Mouse (Mus musculus) embryonic facial prominence, embryonic 10.5 days (tissue): Measurements from ENCODE around the gene Gab1. TPM values are rescaled to one million over a fixed set of nuclear protein-coding genes. Genes with fewer than 3 reads are reported as not detected.

Experiments used
- DNase-seq: peaks from one replicate; pipeline ENCODE4 v3.0.0-alpha.2; 2017; ENCODE audit warnings: low spot score
- H3K27ac ChIP-seq: fragments of 300-500 bp; sonication (generic); replicated peaks from 2 replicates; pipeline ENCODE4 v1.5.1; 2016; ENCODE audit warnings: mild to moderate bottlenecking
- H3K27me3 ChIP-seq: fragments of 300-500 bp; sonication (generic); replicated peaks from 2 replicates; pipeline ENCODE4 v1.6.1; 2016; ENCODE audit warnings: low read depth, mild to moderate bottlenecking; ENCODE audit not compliant: poor library complexity, severe bottlenecking
- H3K36me3 ChIP-seq: fragments of 300-500 bp; sonication (generic); replicated peaks from 2 replicates; pipeline ENCODE4 v1.6.1; 2016; ENCODE audit warnings: mild to moderate bottlenecking, moderate library complexity
- H3K4me1 ChIP-seq: fragments of 300-500 bp; sonication (generic); 2 replicates; pipeline ENCODE4 v1.6.1; 2016
- H3K4me3 ChIP-seq: fragments of 300-500 bp; sonication (generic); 2 replicates; pipeline ENCODE4 v1.5.1; 2016; ENCODE audit warnings: mild to moderate bottlenecking, moderate library complexity
- H3K9me3 ChIP-seq: fragments of 300-500 bp; sonication (generic); 2 replicates; pipeline ENCODE4 v1.6.1; 2016; ENCODE audit warnings: mild to moderate bottlenecking
- WGBS: fragments of 180-500 bp; shearing (Covaris S2); methylation state at CpG from one replicate; pipeline ENCODE4 v1.1.7; 2016; 5-methylcytosine and 5-hydroxymethylcytosine counted together
- polyA plus RNA-seq: library from polyadenylated mRNA; unstranded; fragments of >200 nt; fragmentation: Nextera tagmentation; extraction: Ambion mirVana; gene quantifications from 2 replicates; pipeline ENCODE4 v1.2.1, GENCODE M21; 2016

The Gab1 gene
- polyA plus RNA-seq, 1 experiment from 2014 or later: 15.0 TPM

DNA sequence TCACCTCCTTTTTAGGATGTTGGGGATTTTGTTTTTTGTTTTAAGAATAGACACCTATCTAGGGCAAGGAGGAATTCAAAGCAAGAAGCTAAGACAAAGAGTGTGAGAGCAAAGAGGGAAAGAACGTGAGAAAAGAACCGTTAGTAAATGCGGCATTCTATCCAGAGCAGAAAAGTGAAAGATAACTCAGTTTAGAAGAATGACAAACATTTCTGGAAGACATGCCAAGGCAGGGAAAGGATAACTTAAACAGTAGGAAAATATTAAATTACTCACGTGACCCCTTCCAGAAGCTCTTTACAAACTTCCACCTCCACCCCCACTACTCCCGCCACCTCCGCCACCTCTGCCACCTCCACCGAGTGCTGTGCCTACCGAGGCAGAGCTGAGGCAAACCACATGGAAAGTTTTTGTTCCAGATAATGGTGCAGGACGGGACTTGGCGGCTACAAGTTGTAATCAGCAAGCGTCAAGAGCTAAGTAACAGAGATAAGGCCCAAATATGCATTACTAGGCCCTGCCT, 11.5 kb downstream of the Gab1 start:
- Histone ChIP-seq H3K36me3 (0 out of 2 replicates have a peak, but pooled peaks cover 7% of the 10 kb centered on the region), H3K27me3 (no peaks in the 10 kb centered on the region), H3K27ac (0 out of 2 replicates have a peak overlapping the region, but pooled peaks have one; percentile 24), H3K9me3 (no peaks in the 10 kb centered on the region), H3K4me3 (no peak overlapping the region), H3K4me1 (peaks cover 53% of the 10 kb centered on the region)
- WGBS: 82% methylated on average over 11 of the region's 11 CpGs
- no peak for DNase-seq

DNA sequence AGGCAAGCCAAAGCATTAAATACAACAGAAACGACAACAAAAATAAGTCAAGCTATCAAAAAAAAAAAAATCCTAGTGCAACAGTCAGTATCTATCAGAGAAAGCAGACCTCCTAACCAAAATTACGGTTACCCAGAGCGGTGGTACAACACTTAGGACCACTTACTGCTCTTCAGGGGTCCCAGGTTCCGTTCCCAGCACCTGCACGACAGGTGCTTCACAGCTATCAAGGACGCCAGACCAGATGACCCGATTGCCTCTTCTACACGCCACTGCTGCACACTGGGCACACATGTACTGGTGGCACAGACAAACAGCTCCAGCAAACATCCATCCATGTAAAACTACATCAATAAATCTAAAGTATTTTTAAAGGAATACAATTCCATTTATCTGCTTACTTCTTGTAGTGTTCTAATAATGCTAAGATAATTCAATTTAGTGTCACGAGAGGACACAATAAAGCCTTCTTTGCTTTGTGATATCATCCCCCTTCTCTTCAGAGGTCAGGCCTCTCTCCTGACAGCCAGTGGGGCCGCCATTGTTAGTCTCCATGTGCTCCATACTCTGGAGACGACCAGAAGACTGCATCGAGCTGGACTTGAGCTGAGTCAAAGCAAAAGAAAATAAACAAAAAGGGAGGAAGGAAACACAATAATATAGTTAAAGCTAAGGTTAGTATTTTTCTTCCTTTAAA, 12.2 kb downstream of the Gab1 start:
- H3K9me3 ChIP-seq: no peaks in the 10 kb centered on the region
- no peak for DNase-seq
- H3K36me3 ChIP-seq: 0 out of 2 replicates have a peak, but pooled peaks cover 7% of the 10 kb centered on the region
- H3K27ac ChIP-seq: no peak overlapping the region; the same call in 1 of the 2 replicates
- WGBS: 85% methylated on average over 12 of the region's 12 CpGs
- peaks cover 56% of the 10 kb centered on the region for H3K4me1 ChIP-seq
- H3K4me3 ChIP-seq: no peak overlapping the region
- H3K27me3 ChIP-seq: no peaks in the 10 kb centered on the region

DNA sequence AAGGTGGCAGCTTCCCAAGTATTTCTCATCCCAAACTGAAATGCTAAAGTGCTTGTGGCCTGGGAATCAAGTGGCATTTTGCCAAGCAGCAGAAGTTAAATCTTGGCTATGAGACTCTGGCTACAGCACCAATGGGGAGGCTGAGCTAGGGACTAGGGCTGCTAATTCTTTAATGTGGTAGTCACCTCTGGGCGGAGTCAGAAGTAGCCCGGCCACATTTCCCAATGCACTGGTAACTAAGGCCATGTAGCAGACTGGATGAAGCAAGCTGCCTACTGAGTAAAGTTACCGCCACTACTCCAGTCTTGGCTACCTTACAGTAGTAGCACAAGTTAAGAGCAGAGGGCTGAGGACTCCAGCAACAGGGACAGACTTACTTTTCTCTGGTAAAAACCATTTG, 12.7 kb downstream of the Gab1 start:
- Histone ChIP-seq H3K36me3 (0 out of 2 replicates have a peak, but pooled peaks cover 7% of the 10 kb centered on the region), H3K4me3 (no peak overlapping the region), H3K9me3 (no peaks in the 10 kb centered on the region), H3K4me1 (peaks cover 53% of the 10 kb centered on the region), H3K27ac (no peak overlapping the region), H3K27me3 (no peaks in the 10 kb centered on the region)
- no peak for DNase-seq
- 83% methylated on average over 3 of the region's 3 CpGs for WGBS

DNA sequence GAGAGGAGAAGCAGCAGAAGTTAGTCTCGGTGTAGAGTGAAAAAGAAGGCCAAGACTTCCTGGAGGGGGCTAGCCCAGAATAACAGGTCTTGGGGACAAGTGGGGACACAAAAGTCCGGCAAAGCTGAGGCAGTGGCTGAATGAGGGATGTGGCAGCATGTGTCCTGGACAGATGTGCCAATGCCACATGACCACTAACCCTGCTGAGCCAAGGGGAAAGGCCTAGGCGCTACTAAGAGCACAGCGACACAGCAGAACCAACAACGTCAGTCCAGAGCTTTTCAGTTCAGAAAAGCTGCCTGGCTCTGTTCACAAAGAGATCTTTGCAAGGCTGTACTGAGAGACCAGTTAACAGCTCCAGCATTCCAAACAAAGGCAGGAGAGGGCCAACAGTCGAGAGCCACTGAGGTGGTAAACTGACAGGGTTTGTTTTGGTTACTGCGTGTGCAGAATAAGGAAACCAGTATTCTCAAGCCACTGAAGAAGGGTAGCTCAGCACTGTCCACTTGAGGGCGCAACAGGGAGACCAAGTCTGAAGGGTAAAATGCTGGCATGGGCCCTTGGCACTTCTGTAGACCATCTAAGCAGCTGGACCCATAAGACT, 15.0 kb downstream of the Gab1 start:
- DNase-seq: no peak
- Histone ChIP-seq H3K27ac (peak overlapping the region; percentile 1; the same call in 1 of the 2 replicates), H3K36me3 (0 out of 2 replicates have a peak, but pooled peaks cover 11% of the 10 kb centered on the region), H3K4me1 (peaks cover 42% of the 10 kb centered on the region), H3K27me3 (no peaks in the 10 kb centered on the region), H3K4me3 (no peak overlapping the region), H3K9me3 (no peaks in the 10 kb centered on the region)
- WGBS: 74% methylated on average over 8 of the region's 8 CpGs

DNA sequence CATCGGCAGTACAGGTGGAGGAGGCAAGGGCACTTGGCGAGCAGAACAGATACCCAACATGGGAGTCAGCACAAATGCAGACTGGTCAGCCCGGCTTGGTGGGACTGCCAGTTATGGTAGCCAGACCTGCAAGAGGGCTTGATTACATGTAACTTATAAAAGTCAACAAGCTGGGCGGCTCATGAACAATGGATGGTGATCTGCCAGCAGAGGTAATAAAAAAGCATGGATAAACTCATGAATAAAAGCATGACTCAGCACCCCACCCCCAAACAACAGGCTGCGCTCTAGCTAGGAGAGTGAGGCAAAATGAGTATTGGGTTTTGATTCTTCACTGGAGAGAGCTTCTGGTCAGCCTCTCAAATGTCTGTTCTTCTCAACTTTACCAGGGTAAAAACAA, 16.9 kb downstream of the Gab1 start:
- H3K27me3 ChIP-seq: no peaks in the 10 kb centered on the region
- DNase-seq: no peak
- 83% methylated on average over 5 of the region's 5 CpGs for WGBS
- H3K36me3 ChIP-seq: peaks cover 22% of the 10 kb centered on the region
- no peak overlapping the region for H3K27ac ChIP-seq
- H3K4me3 ChIP-seq: no peak overlapping the region
- H3K9me3 ChIP-seq: no peaks in the 10 kb centered on the region
- H3K4me1 ChIP-seq: peaks cover 30% of the 10 kb centered on the region

DNA sequence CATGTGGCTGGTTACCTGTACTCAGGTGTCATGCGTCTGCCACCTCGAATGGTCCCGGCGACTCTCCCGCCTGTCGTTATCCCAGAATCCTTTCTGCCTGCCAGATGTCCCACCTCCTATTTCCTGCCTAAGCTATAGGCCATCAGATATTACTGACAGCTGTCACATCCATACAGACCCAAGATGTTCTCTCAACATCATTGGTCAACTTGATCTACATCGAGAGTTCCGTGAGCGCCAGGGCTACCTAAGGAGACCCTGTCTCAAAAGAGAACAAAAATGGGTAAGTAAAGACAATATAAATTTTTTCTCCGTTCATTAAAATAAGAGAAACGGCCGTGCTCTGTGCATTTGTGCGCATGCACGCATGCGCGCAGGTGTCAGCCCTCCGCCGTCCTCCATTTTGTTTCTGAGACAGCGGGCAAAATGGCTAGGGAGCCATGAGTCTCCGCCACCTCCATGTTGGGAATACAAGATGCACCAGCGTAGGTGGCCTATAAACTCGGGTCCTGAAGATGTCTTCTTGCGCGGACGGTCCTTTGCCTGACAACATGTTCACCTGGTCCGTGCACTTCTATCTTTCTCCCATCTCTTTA, 21.0 kb downstream of the Gab1 start:
- Histone ChIP-seq H3K9me3 (no peaks in the 10 kb centered on the region), H3K4me3 (no peak overlapping the region), H3K27me3 (no peaks in the 10 kb centered on the region), H3K36me3 (peaks cover 18% of the 10 kb centered on the region), H3K27ac (no peak overlapping the region), H3K4me1 (peaks cover 19% of the 10 kb centered on the region; the same call in 1 of the 2 replicates)
- DNase-seq: no peak
- WGBS: 97% methylated on average over 26 of the region's 26 CpGs

DNA sequence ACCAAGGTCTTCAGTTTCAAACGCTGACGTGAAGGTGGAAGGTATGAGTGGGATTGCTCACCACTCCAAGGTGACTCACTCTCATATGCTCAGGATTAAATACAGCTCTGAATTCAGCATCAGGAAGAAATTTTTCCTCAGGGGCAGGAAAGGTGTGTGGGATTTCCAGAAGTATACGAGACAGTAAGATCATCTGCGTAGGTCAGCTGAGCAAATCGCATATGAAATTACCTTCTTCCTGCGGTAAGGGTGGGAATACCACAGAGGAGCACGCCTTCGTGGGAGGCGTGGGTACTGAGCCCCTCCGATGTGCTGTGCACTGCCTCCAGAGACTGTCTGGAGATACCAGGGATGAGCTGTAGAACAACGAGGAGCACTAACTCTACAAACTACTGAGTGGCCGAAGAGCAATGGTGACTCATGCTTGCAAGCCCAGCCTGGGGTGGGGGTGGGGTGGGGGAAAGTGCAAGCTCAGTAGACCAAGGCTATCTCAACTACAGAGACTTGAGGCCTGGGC, 22.4 kb downstream of the Gab1 start:
- Histone ChIP-seq H3K4me1 (peaks cover 12% of the 10 kb centered on the region), H3K9me3 (no peaks in the 10 kb centered on the region), H3K36me3 (peaks cover 18% of the 10 kb centered on the region), H3K4me3 (no peak overlapping the region), H3K27ac (no peak overlapping the region), H3K27me3 (no peaks in the 10 kb centered on the region)
- 91% methylated on average over 12 of the region's 12 CpGs for WGBS
- DNase-seq: no peak

DNA sequence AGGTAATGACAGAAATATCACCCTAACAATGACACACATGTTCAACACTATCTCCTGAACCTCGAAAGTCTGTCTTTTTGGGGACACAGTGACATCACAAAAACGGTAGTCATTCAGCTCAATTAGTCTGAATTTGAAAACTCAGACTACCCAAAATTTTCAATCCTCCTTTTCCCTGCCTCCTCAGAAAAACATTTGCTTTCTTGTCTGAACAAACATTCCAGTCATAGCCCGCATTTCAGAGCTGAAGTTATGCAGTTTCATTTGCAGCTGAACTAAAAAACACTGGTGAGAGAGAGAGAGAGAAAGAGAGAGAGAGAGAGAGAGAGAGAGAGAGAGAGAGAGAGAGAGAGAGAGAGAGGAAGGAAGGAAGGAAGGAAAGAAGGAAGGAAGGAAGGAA, 23.2 kb downstream of the Gab1 start:
- no peak overlapping the region for H3K4me3 ChIP-seq
- 74% methylated on average over 3 of the region's 3 CpGs for WGBS
- H3K4me1 ChIP-seq: peaks cover 19% of the 10 kb centered on the region

DNA sequence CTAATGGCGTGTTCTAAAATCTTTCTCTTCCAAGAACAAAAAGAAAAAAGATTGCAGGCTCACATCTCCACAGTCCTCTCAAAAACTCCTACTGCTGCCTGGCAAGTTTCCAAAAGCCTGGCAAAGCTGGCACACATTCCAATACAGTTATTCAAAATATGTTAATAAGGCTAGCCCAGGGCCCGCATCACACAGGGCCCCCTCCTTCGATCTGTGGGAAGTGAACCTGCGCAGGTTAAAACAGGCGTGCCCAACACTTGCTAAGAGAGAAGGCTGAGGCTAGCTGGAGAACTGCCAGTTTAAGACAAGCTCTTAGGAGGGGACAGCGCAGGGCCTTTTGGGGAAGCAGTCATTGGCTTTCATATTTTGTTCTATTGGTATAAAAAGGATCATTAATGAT, 23.7 kb downstream of the Gab1 start:
- H3K9me3 ChIP-seq: no peaks in the 10 kb centered on the region
- peaks cover 18% of the 10 kb centered on the region for H3K36me3 ChIP-seq
- DNase-seq: no peak
- no peak overlapping the region for H3K4me3 ChIP-seq
- H3K27ac ChIP-seq: no peak overlapping the region
- peaks cover 22% of the 10 kb centered on the region for H3K4me1 ChIP-seq
- WGBS: 89% methylated on average over 6 of the region's 6 CpGs
- no peaks in the 10 kb centered on the region for H3K27me3 ChIP-seq

More for the DNA sequence above, 23.2 kb downstream of the Gab1 start:
- no peaks in the 10 kb centered on the region for H3K9me3 ChIP-seq
- peaks cover 18% of the 10 kb centered on the region for H3K36me3 ChIP-seq
- no peak overlapping the region for H3K27ac ChIP-seq
- no peaks in the 10 kb centered on the region for H3K27me3 ChIP-seq
- DNase-seq: no peak

DNA sequence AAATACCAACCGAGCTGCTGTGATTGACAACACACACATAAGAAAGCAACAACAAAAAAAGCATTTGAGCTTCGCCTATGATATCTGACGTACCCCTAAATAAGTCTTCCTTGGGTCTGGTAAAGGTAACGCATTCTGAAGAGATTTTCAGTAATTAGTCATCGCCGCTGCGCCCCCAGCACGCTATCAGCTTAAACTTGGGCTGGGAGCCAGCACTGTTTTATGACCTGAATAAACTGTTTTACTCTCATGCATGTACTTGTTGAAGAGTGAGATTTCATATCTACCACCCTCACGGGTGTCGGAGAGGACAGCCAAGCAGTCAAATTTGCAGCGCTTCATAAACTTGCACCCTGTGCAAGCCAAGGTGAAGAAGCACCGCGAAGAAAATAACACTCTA, 26.7 kb downstream of the Gab1 start:
- WGBS: 86% methylated on average over 13 of the region's 13 CpGs

DNA sequence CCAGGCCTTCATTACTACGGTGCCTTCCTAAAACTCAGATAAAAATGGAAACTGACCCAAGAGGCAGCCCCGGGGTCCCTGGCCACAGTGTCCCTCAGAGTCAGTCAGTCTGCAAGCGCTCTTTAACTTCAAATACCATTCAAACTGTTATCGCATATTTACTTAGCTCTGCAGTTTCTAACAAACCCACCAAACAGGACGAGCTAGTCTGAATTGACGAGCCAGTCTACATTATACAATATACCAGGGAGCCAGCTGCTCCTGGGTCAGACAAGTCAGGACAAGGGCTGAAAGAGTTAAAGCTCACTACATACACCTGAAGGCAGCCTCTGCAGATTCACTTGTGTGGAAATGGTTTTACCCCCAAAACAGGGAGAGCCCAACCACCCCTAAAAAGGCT, 27.1 kb downstream of the Gab1 start:
- WGBS: 74% methylated on average over 6 of the region's 6 CpGs
- peaks cover 32% of the 10 kb centered on the region for H3K4me1 ChIP-seq
- no peak overlapping the region for H3K4me3 ChIP-seq
- H3K36me3 ChIP-seq: 0 out of 2 replicates have a peak, but pooled peaks cover 3% of the 10 kb centered on the region
- H3K9me3 ChIP-seq: no peaks in the 10 kb centered on the region
- no peaks in the 10 kb centered on the region for H3K27me3 ChIP-seq
- DNase-seq: no peak
- peak overlapping the region; percentile 57; the same call in 1 of the 2 replicates for H3K27ac ChIP-seq

More for the DNA sequence above, 26.7 kb downstream of the Gab1 start:
- Histone ChIP-seq H3K4me3 (no peak overlapping the region), H3K36me3 (peaks cover 5% of the 10 kb centered on the region), H3K4me1 (peaks cover 28% of the 10 kb centered on the region), H3K27ac (no peak overlapping the region), H3K27me3 (no peaks in the 10 kb centered on the region), H3K9me3 (no peaks in the 10 kb centered on the region)
- no peak for DNase-seq

DNA sequence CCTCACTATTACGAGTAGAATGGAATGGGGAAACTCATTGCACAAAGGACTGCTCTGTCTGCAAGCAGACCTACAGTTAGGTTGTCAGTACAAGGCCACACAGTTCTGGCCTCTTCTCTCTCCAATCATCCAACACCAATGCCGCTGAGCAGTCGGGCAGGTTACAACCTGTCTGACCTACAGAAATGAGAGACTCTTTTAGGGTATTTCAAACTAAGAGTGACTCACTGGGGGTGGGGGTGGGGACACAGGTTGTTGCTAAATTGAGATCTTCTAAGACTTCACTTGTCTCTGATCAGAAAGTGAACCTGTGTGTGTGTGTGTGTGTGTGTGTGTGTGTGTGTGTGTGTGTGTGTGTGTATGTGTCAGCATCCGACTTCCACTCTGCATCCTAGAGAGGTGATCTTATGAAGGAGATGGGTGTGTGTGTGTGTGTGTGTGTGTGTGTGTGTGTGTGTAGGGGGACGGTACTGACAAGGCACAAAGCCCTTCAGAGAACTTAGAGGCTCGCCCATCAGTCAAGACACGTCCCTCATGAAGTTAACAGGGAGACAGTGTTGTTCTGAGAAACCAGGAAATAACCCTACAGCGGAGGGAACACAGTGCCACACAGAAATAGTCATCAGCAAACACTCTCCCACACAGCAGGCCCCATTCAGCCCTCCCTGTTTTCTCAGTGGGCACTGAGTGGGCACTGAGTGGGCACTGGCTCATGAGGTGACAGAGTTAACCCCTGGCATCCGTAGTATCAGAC, 27.7 kb downstream of the Gab1 start:
- Histone ChIP-seq H3K9me3 (no peaks in the 10 kb centered on the region), H3K4me3 (no peak overlapping the region), H3K4me1 (peaks cover 30% of the 10 kb centered on the region), H3K27ac (peak overlapping the region; percentile 57; the same call in 1 of the 2 replicates), H3K27me3 (no peaks in the 10 kb centered on the region), H3K36me3 (no peaks in the 10 kb centered on the region)
- DNase-seq: peak; percentile 31
- WGBS: 71% methylated on average over 9 of the region's 9 CpGs
